8 mouse cellular contexts compared by ENCODE assay signal in the genomic region with DNA sequence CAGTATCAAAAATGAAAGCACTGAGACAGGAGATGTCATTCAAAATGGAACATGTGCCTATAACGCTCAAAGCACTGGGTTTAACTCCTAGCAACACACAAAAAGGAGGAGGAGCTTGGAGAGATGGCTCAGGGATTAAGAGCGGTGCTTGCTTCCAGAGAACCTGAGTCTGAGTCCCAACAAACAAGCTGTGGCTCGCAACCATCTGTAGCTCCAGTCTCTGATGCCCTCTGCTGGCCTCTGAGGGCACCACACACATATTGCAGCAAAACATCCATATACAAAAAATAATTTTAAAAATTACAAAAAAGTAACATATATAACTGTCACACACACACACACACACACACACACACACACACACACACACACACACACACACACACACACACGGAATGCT. TPM values are rescaled to one million over a fixed set of nuclear protein-coding genes. Genes with fewer than 3 reads are reported as not detected.
DNase-seq lines count a peak whose midpoint lies in the region; ATAC-seq lines count a peak whose summit lies in the region.

No protein-coding gene starts in this region.

- H3K4me1 ChIP-seq in liver, embryonic 12.5 days = no peaks in the 10 kb centered on the region
- peaks cover 6% of the 10 kb centered on the region for H3K4me1 ChIP-seq in heart, embryonic 10.5 days

- no peaks in the 10 kb centered on the region for H3K27me3 ChIP-seq in liver, embryonic 12.5 days (replicated peaks)
- H3K27me3 ChIP-seq in heart, embryonic 10.5 days (ENCODE audit: insufficient read depth, poor library complexity, severe bottlenecking) = no peaks in the 10 kb centered on the region

- peak; percentile 47 for DNase-seq in embryo, embryonic 10 days (ENCODE audit: low spot score)
- no peak for DNase-seq in embryo, embryonic 9.5 days (ENCODE audit: extremely low spot score)
- peak; percentile 30 for DNase-seq in liver
- DNase-seq in MN1 (ENCODE audit: low spot score) = peak; percentile 27
- peak; percentile 68 for DNase-seq in kidney, postnatal 10 days
- DNase-seq in retina, embryonic 14.5 days (ENCODE audit: low spot score) = peak; percentile 56
- no peak for DNase-seq in heart, embryonic 10.5 days (ENCODE audit: low spot score)

- peaks cover 92% of the 10 kb centered on the region for H3K36me3 ChIP-seq in liver, embryonic 12.5 days
- H3K36me3 ChIP-seq in heart, embryonic 10.5 days = peaks cover 80% of the 10 kb centered on the region

- H3K9ac ChIP-seq in liver, embryonic 12.5 days = no peak overlapping the region

- no peaks in the 10 kb centered on the region for H3K9me3 ChIP-seq in liver, embryonic 12.5 days (replicated peaks)
- H3K9me3 ChIP-seq in heart, embryonic 10.5 days = no peaks in the 10 kb centered on the region

- no peak overlapping the region for H3K4me3 ChIP-seq in liver, embryonic 12.5 days
- H3K4me3 ChIP-seq in heart, embryonic 10.5 days = no peak overlapping the region

- no peak overlapping the region for H3K4me2 ChIP-seq in liver, embryonic 12.5 days

- no peak overlapping the region for H3K27ac ChIP-seq in liver, embryonic 12.5 days
- no peak overlapping the region for H3K27ac ChIP-seq in heart, embryonic 10.5 days

- WGBS in liver, embryonic 12.5 days (ENCODE audit: insufficient replicate concordance) = 84% methylated on average over 4 of the region's 4 CpGs
- WGBS in heart, embryonic 10.5 days = 80% methylated on average over 4 of the region's 4 CpGs

- ATAC-seq in liver, embryonic 12.5 days = no peak

RNA-seq across cellular contexts. Expression of gene Fanca, which starts 28.2 kb away (rescaled TPM):
- 27.4 and 32.2 TPM in 2 replicates for polyA plus RNA-seq in liver, embryonic 12.5 days (2016; fragmentation: Nextera tagmentation; extraction: Ambion mirVana)
- 28.9 and 31.5 TPM in 2 replicates for polyA plus RNA-seq in heart, embryonic 10.5 days (2016; fragmentation: Nextera tagmentation; extraction: Ambion mirVana)

RNA-seq across cellular contexts. Expression of gene Vps9d1, which starts 36.0 kb away (rescaled TPM):
- polyA plus RNA-seq in liver, embryonic 12.5 days (2016; fragmentation: Nextera tagmentation; extraction: Ambion mirVana) = 5.8 and 7.6 TPM in 2 replicates
- polyA plus RNA-seq in heart, embryonic 10.5 days (2016; fragmentation: Nextera tagmentation; extraction: Ambion mirVana) = 19.7 and 20.6 TPM in 2 replicates

RNA-seq across cellular contexts. Expression of gene Zfp276, which starts 36.2 kb away (rescaled TPM):
- polyA plus RNA-seq in liver, embryonic 12.5 days (2016; fragmentation: Nextera tagmentation; extraction: Ambion mirVana) = 11.3 and 11.8 TPM in 2 replicates
- polyA plus RNA-seq in heart, embryonic 10.5 days (2016; fragmentation: Nextera tagmentation; extraction: Ambion mirVana) = 17.8 and 21.4 TPM in 2 replicates

RNA-seq across cellular contexts. Expression of gene Spire2, which starts 42.3 kb away (rescaled TPM):
- polyA plus RNA-seq in liver, embryonic 12.5 days (2016; fragmentation: Nextera tagmentation; extraction: Ambion mirVana) = 4.6 TPM in 2 replicates
- polyA plus RNA-seq in heart, embryonic 10.5 days (2016; fragmentation: Nextera tagmentation; extraction: Ambion mirVana) = 4.4 TPM in 2 replicates

RNA-seq across cellular contexts. Expression of gene Spata2l, which starts 54.1 kb away (rescaled TPM):
- polyA plus RNA-seq in liver, embryonic 12.5 days (2016; fragmentation: Nextera tagmentation; extraction: Ambion mirVana) = 1.4 and 1.8 TPM in 2 replicates
- 2.2 and 2.6 TPM in 2 replicates for polyA plus RNA-seq in heart, embryonic 10.5 days (2016; fragmentation: Nextera tagmentation; extraction: Ambion mirVana)

Comparison
In these comparisons a context has a peak if more than half of its experiments do, and no peak if none do; other contexts are left out.
1. DNase-seq: peak in embryo, embryonic 10 days (single experiment), liver (single experiment), MN1 (single experiment), kidney, postnatal 10 days (single experiment) and retina, embryonic 14.5 days (single experiment); none in embryo, embryonic 9.5 days (single experiment) and heart, embryonic 10.5 days (single experiment).